Mouse (Mus musculus): ENCODE results near the gene Gm37240.
"Not testable (repeated sequence)": the region's sequence is repeated elsewhere in the genome, so short reads cannot be mapped to it uniquely, and the experiment has no call there.

The Gm37240 gene

DNA sequence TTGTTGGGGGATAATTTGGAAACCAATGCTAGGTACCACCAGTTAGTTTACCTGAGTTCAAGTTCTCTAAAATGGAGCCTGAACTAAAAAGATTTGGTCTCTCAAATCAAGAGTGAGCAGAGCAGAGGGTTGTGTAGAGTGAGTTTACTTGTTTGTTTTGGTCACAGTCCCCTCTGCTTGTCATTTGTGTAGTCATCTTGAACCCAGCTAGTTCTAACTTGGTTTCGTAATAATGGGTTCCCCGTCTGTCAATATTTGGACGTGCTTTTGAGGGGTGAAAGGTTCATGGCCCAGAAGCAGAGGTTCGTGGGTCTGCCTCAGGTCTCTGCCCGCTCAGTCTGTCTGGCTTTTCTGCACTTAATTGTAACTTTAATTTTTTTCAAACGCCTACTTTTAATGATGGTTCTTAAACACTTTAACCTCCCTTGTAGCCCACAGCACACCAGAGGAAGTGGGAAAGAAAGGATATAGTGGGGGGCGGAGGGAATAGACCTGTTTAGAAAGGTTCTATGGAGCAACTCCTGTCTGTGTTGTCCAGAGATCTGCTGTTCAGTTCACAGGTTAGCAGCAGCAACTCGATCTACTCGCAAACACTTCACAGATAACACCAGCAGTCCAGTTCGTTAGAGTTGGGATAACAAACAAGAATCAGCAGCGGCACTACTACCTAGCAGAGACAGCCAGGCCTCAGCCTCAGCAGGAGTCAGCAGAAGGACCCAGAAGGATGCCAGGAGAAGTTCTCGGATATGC is 1237.6 kb downstream of the Gm37240 start:
- no peak for DNase-seq

GRCm38 (mm10) chr3:84648069-84648468 is 1239.2 kb downstream of the Gm37240 start:
- not testable (repeated sequence) for DNase-seq

DNA sequence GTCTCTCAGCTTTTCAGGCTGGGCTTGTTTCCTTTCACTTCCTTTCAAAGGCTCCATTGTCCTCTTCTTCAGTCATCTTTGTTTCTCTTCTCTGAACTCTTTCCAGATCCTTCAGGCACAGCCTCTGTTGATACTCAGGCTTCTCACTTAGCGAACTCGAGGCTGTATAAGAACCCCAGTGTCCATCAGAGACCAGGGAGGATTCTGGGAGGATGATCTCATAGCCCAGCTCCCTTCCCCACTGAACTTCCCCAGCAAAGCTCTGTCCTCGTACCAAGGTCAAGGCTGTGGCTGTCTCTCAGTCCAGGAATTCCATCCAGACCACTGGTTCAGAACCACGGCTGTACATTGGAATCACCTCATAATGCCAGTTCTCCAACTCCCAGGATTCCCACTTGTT is 1239.7 kb downstream of the Gm37240 start:
- DNase-seq: no peak

GRCm38 (mm10) chr3:84646331-84646845 is 1240.9 kb downstream of the Gm37240 start:
- DNase-seq: no peak

GRCm38 (mm10) chr3:84646007-84646290 is 1241.4 kb downstream of the Gm37240 start:
- DNase-seq: no peak

GRCm38 (mm10) chr3:84645156-84646006 is 1241.9 kb downstream of the Gm37240 start:
- DNase-seq: no peak

GRCm38 (mm10) chr3:84642942-84643341 is 1244.4 kb downstream of the Gm37240 start:
- DNase-seq: no peak

- DNase-seq: no peak
Measured at GRCm38 (mm10) chr3:84641391-84641790, 1245.9 kb downstream of the Gm37240 start.

DNA sequence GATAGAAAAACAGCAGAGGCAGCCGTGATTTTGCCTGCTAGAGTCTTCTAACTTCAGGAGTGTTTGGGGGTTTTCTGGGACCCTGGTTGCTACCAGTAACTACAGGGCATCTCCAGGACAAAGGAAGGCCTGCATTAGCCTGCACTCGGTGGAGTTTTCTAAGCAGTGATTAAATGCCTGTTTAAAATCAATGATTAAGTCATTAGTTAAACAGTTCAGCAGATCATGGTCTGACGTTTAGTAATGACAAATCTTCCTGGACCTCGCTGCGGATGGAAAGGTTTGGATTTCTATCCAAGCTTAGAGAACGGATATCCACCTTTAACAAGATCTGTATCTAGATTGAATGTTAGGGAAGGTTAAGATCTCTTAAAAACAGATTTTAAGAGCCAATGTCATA is 1246.8 kb downstream of the Gm37240 start:
- DNase-seq: no peak

DNA sequence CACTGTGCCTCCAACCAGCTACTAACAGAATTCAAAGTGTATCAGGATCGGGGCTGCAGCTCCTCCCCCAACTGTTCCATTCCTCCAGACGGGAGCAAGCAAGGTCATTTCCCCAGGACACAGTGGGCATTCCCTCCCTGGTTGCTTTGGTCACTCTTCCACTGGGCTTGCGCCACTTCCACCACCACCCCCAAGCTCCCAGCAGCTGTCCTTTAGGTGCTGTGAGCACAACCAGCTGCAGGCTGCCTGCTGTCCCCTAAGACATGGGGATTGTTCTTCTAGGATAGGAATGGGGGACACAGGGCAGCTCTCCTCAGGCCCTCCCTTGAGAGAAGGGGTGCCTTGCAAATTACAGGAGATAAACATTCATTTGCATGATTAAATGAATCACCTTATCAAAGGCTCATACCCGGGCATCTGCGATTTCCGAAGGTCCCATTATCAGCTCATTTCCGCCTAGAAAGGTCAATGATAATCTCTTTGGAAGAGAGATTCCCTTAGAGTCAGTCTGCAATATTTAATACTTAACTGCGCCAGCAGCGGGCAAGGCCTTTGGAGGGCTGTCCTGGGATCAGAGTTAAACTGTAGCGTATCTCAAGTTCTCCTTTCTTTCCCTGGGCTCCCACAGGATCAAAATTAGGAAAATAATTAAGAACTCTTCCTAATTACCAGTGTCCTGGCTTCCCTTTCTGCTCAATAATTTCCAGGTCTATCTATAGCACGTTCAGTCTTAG is 1247.4 kb downstream of the Gm37240 start:
- DNase-seq: no peak

DNA sequence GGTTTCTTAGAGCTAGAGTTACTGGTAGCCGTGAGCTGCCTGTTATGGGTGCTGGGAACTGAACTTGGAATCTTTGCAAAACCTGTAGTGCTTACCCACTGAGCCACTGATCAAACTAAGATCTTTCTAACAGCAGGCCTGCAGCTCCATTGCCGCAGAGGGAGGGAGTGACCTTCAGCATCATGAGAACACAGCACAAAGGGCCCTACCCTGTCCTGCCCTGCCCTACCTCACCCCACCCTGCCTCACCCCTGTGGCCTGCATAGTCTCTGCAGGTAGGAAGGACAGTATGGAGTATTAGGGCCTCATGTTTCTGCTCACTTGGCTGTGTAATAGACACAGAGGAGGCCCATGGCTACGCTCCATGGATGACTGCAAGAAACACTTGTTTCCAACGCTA is 1248.5 kb downstream of the Gm37240 start:
- no peak for DNase-seq

DNA sequence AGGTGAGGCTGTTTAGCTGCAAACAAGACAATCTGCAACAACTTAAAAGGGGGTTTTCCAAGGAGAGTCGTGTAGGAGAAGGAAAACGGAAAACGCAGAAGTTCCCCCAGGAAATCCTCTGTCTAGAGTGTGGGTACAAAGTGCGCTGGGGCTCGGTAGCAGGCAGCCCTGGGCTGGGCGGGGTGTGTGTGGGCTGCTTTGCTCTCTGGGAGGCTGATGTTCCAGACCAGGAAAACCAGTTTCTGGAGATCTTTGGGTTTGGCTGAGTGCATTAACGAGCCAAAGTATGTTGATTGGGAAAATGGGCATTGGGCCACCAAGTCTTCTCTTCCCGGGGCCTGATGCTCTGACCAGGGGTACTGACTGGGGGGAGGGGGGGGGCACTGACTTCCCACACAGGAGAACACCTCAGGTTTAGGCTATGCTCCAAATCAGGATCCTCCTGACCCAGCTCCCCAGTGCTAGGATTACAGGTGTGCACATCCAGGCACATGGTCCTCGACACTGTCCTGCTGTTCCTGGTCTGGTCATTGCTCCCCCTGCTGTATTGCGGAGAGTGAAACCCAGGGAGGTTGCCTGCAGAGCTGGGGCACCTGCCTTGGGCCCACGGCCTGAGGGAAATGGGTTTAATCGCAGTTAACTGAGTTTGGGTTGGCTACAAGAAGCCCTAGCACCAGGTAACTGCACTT is 1249.3 kb downstream of the Gm37240 start:
- no peak for DNase-seq

- no peak for DNase-seq
Measured at GRCm38 (mm10) chr3:84637095-84637494, 1250.2 kb downstream of the Gm37240 start.

DNA sequence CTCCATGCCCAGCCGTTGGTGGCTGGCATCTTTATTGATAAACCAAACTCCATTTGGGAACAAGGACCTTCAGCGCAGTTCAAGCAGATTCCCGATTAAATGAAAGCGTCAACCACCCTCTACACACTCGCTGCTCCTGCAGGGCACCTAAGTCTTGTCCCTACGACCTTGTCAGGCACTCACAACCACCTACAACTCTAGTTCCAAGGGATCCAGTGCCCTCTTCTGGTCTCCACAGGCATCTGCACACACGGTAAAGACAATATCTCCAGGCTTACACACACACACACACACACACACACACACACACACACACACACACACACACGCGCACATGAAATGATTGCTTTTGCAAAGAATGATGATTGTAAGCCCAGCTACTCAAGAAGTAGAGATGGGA is 1255.7 kb downstream of the Gm37240 start:
- no peak for DNase-seq

DNA sequence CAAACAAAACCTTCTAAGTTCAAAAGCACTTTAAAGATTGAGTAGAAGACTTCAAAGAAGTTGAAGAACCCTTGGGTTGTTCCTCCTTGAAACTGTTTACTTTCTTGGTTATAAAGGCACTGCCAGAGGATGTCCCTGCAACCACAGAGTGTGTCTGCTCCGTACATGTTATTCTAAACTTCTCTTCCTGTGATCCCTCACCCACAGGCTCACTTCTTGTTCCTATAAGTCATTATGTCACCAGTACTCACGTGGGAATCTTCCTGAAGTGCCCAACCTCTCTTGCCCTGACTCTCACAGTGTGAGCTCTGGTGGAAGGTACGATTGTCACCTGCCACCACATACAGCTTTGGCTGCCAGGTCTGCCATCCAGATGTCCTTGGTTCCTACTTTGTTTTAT is 1265.3 kb downstream of the Gm37240 start:
- no peak for DNase-seq

- no peak for DNase-seq
Measured at GRCm38 (mm10) chr3:84619725-84620124, 1267.6 kb downstream of the Gm37240 start.

DNA sequence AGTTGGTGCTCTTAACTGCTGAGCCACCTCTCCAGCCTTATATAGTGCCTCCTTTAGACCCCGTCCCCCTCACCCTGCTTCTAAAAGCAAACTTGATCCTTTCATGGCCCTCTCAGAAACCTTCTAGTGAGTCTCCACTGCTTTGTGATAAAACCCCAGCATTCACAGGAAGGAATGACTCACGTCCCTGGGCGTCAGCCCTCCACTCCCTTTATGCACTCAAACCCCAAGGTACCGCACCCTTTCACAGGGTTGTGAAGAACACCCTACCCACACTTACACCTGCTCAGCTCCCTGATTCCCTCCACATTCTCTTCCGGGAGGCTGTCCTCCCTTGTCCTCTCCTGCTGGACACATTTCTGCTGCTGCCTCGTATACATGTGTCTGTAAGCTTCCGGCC is 1268.3 kb downstream of the Gm37240 start:
- no peak for DNase-seq

GRCm38 (mm10) chr3:84618627-84619026 is 1268.7 kb downstream of the Gm37240 start:
- no peak for DNase-seq

DNA sequence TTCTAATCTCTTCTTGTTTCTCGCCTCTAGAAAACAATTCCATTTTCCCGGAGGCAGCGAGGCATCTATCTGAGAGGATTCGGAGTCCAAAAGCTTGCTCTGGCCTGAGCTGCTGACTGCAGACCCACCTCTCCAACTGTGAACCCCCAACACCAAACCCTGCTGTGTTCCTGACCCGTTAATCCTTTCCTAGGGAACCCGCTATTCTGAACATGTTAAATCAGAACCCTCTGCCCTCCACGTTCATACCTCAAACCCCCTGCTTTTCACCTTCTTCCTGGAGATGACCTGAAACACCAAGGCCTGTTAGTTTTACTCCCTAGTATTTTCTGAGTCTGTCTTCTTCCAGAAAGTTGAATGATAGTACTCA is 1271.5 kb downstream of the Gm37240 start:
- DNase-seq: no peak

- DNase-seq: peak; percentile 6
Measured at GRCm38 (mm10) chr3:84615050-84615855, 1272.1 kb downstream of the Gm37240 start.

- no peak for DNase-seq
Measured at GRCm38 (mm10) chr3:84610183-84610710, 1277.1 kb downstream of the Gm37240 start.

GRCm38 (mm10) chr3:84603212-84603611 is 1284.1 kb downstream of the Gm37240 start:
- DNase-seq: no peak

All from cerebellum, adult 8-10 months (tissue).